Mouse (Mus musculus) adrenal gland, adult 18-20 months (tissue): ENCODE data around the gene Zdhhc1. TPM values are rescaled to one million over a fixed set of nuclear protein-coding genes. Genes with fewer than 3 reads are reported as not detected.

Source experiments
- DNase-seq, 2 experiments: peaks; one replicate each; pipeline ENCODE4 v3.0.0; 2021 to 2022; ENCODE audit warnings: low spot score in 2 of 2
- long read RNA-seq, 2 experiments: library from polyadenylated mRNA; stranded (forward); transcript quantifications; one replicate each; pipeline ENCODE4 v2.0.0; 2021
- total RNA-seq, 2 experiments: library from RNA; stranded (reverse); gene quantifications; 1 replicate in 1 of 2; 2 replicates in 1 of 2; pipeline ENCODE4 v1.2.3; 2021

The Zdhhc1 gene
- 10 to 100 TPM; 18.1 to 18.3 TPM for total RNA-seq
- long read RNA-seq, experiment 1, partial matches to known transcripts = 3 of 20 reads
- long read RNA-seq, experiment 1, other reads (novel, unspliced or antisense) = 13 of 20 reads
- long read RNA-seq, experiment 2, transcript Zdhhc1-203 (14 exons, 2,056 nt) = major isoform, 7 of 31 reads
- long read RNA-seq, experiment 2, partial matches to known transcripts = 3 of 31 reads
- long read RNA-seq, experiment 2, other reads (novel, unspliced or antisense) = 20 of 31 reads

DNA sequence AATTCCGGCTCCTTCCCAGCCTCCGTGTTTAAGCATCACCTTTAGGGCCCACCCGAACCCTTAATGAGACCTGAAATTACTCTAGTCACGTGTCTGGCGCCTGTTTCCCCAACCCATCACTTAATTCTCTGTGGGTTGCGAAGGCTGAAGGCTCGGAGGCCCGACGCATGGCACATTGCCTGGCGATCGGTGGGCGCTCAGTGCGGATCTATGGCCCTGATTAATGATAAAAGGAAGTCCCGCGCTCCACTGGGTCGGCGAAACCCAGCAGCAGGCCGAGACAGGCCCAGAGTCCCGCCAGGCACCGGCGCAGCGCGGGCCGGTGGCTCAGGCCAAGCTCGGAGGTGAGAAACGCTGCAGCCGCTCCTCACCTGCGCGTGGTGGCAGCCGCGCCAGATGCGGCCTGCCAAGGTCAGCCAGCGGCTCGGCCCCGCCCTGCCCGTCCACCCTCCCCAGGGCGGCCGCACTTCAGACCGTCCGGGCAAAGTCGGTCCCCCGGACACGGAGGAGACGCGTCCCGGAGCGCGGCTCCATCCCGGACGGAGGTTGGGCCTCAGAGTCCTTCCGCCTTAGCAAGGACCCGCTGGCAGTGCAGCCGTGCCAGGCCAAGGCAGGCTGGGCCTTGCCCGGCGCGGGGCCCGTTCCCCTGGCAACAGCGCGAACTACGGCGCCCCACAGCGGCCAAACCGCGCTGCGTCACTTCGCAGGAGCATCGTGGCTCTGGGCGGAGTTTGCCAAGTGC, at the start of gene Zdhhc1:
Gene Zdhhc1 (minus strand): TSS at position 464 of the 742 bp plus-strand sequence.
- peak; percentile 90 to 95 for DNase-seq

DNA sequence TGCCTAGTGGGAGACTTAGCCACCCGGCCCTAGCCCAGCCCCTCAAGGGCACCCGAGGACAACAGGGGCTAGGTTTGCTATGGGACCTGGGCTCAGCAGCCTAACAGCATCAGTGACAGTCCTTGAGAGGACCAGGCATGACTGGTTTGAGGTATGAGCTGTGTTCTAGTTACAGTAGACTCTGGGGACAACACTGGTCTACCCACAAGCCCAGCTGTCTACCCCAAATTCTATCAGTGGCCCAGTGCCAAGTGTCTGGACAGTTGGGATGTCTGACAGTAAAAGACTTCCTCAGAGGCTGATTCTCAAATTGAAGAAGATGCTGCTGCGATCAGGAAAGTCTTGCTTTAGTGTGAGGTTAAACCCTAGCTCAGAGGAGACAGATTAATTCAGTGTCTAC, 48.5 kb upstream of the Zdhhc1 start:
- no peak for DNase-seq

DNA sequence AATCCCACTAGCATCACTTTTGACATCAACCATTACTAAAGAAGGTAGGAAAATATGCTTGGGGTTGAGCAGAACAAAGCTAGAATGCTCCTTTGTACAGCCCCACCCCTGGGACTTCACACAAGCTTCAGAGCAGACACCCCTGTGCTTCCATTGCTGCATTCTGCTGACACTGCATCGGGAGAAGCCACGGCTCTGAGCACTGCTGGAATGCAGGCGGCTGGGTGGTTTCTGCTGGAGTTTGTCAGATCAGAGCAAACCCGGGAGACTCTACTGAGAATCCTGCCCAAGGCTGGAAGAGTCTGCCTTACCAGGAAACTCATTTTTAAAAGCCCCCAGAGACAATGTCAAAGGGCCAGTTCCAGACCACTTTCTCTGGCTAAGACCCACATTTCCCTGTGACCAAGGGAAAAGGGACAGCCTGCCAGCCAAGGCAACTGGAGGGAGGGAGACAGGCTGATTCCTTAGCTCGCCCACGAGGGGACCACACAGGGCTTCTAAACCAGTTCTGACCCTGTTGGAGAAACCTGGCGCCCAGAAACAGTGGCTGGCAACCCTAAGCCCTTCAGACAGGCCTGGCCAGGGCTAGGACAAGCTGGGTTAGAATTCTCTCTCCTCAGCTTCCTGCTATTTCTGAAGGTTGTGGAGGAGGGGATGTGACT, 48.0 kb upstream of the Zdhhc1 start:
- DNase-seq = no peak

DNA sequence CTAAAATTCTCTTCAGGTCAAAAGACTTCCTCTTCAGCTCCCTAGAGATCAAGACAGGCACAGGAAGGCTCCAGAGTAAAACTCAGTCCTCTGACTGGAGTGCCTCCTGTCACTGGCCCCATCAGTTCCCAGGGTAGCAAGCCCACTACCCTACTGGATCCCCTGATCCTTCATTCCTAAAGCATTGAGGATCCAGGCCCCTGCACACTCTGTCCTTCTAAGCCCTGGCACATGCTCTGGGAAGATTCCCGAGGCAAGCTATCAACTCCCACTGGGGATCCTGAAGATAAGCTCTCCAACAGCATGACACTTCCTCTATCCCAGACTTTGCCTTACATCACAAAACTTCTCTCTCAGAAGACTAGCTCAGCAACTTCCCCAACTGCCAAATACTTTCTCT, 47.0 kb upstream of the Zdhhc1 start:
- no peak for DNase-seq

DNA sequence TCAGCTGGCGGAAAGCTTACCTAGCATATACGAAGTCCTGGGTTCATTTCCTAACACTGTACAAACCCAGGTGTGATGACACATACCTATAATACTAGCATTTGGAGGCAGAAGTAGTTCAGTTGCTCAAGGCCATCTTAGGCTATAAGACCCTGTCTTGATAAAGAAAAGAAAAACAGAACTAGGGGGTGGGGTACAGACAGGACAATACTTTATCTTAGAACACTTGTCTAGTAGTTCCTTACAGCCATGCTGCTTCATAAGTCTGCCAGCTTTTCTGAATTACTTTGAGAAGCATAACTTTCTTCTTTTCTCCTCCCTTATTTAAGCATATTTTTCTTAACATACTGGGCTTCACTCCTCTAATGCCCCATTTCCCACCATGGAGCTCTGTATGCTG, 46.1 kb upstream of the Zdhhc1 start:
- DNase-seq = no peak

DNA sequence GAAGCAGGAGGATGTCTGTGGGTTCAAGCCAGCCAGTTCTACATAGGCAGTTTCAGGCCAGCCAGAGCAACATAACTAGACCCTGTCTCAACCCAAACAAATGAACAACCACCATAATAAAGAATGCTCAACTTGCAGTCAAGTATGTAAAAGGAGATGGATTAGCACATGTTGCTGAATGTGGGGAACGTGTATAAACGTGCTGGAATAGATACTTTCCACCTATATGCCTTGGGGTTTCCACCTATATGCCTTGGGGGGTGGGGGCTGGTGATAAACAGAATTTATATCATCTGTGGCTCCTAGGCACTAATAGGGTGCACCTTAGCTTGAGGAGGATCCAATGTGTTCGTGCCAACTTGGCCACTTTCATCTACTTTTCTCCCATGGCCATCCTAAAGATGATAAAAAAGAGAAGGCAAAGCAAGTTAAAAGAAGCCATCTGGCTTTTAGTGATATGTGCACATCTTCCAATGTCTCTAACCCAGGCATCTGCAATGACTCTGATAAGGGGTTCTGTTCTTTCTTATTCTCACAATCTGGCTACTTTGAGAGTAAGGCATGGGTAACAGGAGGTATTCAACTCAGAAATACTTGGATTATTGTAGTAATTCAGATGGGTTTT, 45.4 kb upstream of the Zdhhc1 start:
- DNase-seq = no peak

DNA sequence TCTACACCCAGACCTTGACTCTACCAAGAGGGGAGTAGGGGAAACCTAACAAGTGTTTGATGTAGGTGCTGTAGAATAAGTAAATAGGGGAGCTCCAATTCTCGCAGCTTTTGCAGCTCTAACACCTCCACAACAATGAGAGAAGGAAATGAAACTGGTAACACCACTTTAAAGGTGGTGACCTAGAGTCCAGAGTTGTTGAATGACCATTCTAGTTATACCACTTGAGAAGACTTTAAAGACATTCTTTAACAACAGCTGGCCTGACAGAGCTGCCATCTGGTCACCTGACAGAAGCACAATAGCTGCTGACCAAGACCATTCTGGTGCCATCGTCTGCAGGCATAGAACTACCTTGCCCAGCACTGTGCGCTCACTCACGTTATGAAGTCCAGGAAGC, 42.2 kb upstream of the Zdhhc1 start:
- no peak for DNase-seq

DNA sequence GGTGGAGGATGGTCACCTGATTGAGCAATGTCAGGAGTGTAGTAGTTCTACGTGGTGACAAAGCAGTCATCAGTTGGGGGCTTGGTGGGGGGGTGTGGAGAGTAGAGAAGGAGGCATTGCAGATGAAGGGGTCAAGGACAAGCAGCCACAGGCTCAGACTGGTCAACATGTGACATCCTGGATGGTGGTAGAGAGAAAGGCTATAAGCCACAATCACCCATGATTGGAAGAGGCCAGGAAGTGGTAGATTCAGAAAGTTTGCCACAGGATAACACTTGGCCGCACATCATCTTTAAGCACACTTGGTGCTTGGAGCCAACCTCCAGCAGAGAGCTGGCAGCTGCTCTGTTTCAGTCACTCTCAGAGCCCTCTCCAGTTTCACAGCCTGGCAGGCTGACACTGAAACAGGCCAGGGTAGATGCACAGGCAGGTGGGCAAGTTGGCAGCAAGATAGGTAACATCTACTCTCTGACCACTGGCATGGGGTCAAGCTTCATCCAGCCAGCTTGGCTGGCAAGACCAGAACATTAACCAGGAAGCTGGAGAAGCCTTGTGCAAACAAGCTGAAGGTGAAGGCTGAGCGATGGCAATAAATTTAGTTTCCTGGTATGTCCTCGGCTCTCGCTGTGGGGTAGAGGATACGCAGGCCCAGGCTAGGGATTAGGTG, 40.4 kb upstream of the Zdhhc1 start:
- DNase-seq = no peak

DNA sequence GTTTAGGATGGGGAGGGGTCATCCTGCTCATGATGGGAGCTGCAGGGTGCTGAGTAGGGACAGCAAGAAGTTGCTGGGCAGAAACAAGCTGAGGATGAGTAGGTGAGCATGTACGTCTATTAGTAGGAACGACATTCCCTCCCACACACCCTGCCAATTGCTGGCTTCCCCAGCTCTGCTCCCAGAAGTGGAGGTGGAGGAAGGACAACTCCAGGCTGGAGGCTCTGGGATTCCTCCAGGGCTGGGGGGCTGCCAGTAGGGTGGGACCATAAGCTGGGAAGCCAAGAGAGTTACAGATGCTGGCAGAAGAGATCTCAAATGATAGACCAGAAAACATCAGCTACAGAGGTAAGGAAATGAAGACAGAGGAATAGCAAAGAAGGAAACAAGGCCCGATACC, 39.8 kb upstream of the Zdhhc1 start:
- DNase-seq = no peak

DNA sequence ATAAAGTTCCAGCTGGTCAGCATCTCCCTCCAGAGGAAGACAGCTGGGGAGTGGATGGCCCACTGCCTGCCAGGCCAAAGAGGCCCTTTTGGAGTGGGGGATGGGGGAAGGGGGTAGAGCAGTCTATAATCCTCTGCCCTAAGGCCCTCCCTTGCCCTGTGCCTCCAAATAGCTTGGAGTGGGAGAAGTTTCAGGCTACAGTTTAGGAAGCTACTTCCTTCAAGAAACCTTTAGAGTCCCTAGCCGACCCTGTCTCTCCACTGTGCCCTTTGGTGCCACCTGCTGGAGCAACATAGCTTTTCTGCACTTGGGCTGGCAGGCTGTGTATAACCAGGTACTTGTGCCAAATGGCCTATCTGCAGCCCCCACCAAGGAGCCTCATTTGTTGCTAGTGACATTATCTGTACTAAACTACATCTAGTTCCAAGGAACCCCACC, 37.2 kb upstream of the Zdhhc1 start:
- peak; percentile 69 to 72 for DNase-seq

DNA sequence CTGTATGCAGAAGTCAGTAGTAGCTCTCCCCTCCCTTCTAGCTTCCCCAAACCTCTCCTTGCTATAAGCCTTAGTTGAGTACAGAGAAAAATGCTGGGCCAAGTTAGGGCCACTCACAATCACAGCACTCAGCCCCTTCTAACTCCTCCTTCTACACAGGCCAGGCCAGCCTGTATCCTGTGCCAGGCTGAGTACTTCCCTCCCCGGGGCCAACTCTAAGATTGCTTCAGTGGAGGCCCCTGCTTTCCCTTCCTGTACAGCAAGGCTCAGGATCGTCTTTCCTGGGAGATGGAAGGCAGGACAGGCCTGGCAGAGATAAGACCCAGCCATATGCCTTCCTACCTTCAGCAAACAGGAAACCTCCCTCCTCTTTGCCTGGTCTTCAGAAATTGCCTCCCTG, 36.7 kb upstream of the Zdhhc1 start:
- DNase-seq = no peak

DNA sequence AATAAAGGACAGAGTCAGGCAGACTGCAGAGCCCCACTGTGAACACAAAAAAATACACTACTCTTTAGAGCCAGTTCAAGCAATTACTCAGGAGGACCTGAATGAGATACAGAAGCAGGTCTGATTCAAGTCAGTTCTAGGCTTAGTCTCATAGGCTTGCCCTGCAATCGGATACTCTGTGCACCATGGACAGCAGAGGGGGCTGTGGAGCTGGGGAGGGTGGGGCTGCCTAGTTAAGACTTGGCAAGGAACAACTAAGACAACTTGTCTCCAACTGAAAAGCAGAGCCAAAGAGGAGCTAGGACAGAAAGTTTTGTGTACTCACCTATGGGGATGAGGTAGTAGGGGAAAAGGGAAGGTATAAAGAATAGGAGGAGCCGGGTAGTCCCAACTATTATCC, 35.1 kb upstream of the Zdhhc1 start:
- DNase-seq = peak in 1 of 2 experiments; percentile 61

DNA sequence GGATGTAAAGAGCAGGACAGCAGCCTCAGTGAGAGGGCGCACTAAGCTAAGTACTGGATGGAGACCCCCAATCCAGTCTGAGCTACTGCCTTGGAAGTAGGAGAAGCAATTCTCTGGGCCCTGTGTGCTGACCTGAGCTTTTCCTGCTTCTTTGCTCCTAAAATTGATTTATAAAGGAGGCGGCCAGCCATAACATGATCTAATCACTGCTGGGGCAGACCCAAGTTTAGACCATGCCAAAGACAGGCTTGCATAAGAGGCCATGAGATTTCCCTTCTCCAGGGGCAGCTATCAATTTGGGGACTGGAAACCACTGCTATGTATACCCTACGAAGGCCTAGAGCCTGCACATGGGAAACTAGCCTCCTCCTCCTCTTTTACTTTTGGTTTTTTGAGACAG, 32.6 kb upstream of the Zdhhc1 start:
- DNase-seq = no peak

DNA sequence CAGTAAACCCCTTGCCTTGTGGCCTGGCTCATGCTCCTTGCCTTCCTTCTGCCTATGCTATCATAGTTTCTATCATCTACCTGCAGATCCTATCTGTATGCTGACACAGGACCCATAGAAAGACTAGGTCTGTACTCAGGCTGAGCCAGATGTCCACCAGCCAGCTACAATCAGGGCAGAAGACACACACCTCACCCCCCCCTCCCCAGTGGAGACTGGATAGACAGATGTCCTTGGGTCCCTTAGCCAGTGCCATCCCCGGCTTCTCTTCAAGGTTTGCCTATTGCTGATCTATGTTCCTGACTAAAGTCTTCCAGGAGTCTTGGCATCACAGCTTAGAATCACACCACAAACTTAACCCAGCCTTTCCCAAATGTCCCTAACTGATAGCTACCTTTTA, 31.5 kb upstream of the Zdhhc1 start:
- no peak for DNase-seq

DNA sequence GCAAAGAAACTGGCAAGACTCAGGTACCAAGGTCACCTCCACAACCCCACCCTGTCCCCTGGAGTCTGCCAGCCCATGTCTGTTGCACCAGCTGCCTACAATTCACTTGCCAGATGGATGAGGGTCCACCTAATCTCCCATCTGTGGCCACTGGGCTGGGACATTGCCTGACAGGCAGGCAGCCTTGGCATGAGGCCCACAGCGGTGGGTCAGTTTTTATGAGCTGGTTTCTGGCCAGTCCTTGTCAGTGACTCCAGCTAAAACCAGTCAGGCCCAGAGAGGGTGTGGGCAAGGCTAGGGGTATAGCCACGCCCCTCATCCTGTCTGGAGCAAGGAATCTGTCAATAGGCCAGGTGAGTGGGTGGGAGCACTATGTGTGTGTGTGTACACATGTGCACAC, 30.4 kb upstream of the Zdhhc1 start:
- DNase-seq = no peak

DNA sequence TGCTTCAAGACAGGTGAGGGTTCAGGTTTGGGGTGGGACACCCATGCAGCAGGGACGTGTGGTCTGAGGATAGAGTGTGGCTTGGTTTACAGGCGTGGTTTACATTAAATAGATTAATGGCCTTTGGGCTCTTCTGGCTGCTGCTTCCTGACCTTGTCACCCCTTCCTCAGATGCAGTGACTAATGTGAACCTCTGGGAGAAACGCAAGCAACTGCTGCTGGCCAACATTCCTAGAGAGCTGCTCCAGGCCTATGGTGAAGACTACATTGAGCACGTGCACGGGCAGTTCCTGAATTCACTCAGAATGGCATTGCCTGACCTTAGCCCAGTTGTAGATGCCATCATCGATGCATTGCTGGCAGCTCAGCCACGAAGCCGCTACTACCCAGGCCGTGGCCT, 26.2 kb upstream of the Zdhhc1 start:
- no peak for DNase-seq

DNA sequence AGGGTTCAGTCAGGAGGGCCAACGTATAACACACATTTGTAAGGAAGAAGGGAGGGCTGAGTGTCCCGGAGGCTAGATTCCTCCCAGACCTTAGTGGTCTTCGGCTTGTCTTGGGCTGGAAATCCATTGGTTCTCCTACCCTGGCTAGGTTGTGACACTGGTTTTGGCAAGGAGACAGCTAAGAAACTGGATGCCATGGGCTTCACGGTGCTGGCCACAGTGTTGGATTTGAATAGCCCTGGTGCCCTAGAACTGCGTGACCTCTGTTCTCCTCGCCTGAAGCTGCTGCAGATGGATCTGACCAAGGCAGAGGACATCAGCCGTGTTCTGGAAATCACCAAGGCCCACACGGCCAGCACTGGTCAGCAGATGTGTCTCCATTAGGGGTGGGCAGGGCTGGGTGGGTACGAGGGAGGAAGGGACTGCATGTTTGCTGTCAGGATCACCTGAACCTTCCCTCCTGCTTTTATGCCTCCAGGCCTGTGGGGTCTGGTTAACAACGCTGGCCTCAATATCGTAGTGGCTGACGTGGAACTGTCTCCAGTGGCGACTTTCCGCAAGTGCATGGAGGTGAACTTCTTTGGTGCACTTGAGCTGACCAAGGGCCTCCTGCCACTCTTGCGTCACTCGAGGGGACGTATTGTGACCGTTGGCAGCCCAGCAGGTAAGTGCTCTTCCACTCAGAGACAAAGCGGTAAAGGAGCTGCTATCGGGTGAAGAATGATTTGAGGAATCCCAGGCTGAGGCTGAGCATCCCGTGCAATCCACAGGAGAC, 25.5 kb upstream of the Zdhhc1 start:
- DNase-seq = no peak

DNA sequence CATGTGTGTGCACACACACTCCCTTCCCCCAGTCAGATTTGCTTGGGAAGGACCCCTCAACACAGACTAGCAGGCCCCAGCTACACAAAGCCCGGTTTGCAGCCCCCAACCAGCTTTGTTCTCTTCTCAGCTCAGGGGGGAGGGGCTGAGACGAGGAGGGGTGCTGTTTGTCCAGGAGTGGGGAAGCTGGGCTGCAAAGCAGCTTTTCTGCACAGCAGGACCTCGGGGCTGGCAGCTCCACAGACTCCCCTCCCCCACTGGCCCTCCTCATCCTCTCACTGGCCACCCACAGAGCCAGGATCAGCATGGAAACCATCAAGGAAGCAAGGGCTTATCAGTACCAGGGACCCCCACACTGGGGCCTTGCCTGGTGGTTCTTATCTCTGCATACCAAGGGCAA, 24.4 kb upstream of the Zdhhc1 start:
- no peak for DNase-seq

DNA sequence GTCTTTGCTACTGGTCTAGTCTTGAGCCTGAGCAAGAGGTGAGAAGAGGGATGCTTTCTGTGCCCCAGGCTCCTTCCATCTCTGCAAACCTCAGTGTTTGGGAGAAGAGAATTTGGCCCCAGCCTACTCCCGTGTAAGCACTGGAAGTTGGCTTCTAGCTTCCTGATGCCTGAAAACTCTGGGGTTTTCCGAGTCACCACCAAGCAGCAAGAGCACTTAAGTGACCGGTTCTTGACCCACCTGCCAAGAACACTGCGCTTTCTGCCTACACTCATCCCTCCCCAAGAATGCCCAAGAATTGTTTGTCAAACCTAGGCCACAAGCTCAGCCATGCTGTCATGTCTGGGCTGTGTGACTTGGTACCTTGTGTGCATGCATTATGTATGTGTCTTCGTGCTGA, 23.8 kb upstream of the Zdhhc1 start:
- DNase-seq = no peak

DNA sequence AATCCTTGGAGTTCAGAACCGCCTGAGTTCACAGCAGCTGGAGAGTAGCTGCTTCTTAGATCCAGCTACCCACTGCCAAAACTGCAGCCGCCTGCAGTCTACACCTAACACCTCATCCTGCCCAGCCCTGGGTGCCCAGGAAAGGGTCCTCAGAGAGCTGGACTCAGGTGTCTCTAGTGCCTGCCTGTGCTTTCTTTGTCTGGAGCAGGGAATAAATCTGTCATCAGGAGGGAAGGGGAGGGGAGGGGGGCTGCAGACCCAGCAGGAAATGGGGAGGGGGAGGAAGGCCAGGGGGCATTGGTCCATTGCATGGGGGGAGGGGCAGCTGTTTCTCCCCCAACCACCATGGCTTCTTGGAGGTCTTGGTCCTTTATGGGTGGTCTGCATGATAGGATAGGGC, 22.9 kb upstream of the Zdhhc1 start:
- no peak for DNase-seq
